Mouse (Mus musculus) E14TG2a.4 (cell line): ENCODE measurements at regions not wholly inside any gene's neighbourhood (a gene's known extent, or its start where the extent isn't known, plus 50 kb on each side); places are given as distances from the start of the nearest gene placed in this dataset.

ENCODE experiments used
- CTCF ChIP-seq: conservative IDR thresholded peaks from 2 replicates; pipeline ENCODE4 v1.5.1; 2014; ENCODE audit warnings: low read length
- POU5F1 ChIP-seq: IDR thresholded peaks from 2 replicates; pipeline ENCODE4 v1.6.1; 2014; ENCODE audit warnings: low read length, borderline replicate concordance

- TF ChIP-seq CTCF: no peak
- no peak for TF ChIP-seq POU5F1
Observed at GRCm38 (mm10) chr8:118017261-118017660, 215.5 kb upstream of the Mphosph6 start.
